Mouse (Mus musculus): ENCODE measurements around the gene Maco1. TPM values are rescaled to one million over a fixed set of nuclear protein-coding genes. Genes with fewer than 3 reads are reported as not detected.
A peak's percentile ranks its signal among the peaks of the same experiment; 100 is the strongest.

Maco1 gene
- total and polyA plus RNA-seq, 2 experiments: 7.3 to 28.0 TPM

DNA sequence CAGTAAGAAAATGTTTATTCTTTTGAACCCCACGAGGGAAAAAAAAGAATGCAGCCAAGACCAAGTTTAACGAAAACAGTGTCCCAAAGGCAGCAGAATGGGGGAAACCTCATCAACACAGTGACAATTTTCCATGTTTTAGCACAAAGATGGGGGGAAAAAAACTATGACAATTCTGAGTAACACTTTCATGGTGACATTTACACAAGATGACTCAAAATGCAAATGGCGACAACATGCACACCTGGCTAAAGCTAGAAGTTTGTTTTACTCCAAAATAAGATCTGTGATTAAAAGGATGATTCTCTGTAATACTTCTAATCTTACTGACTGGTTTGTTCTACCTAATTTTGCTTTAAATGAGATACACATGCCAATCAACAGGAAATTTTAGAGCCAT is 50.4 kb downstream of the Maco1 start:
- WGBS: 77% methylated on average over 3 of the region's 3 CpGs
- peaks cover 18% of the 10 kb centered on the region for H3K4me1 ChIP-seq (ENCODE audit: control insufficient read depth, insufficient read depth, low read length)
- DNase-seq (ENCODE audit: extremely low read depth, low read depth, low spot score): no peak
- H3K27ac ChIP-seq (replicated peaks; ENCODE audit: insufficient read depth, low read depth, low read length): no peak overlapping the region
- no peaks in the 10 kb centered on the region for H3K79me2 ChIP-seq (ENCODE audit: control insufficient read depth, insufficient read depth, low read length)
- no peak overlapping the region for H3K9ac ChIP-seq (ENCODE audit: low read depth, low read length)
- TF ChIP-seq POLR2A (IDR thresholded peaks at IDR 0.05; ENCODE audit: extremely low read depth, insufficient read depth, low read length) (no peak), CTCF (IDR thresholded peaks at IDR 0.05; ENCODE audit: low read depth, low read length) (no peak)
- no peak overlapping the region for H3K4me3 ChIP-seq (ENCODE audit: insufficient read depth, low read depth, low read length)
- peaks cover 13% of the 10 kb centered on the region; the same call in 1 of the 2 replicates for H3K36me3 ChIP-seq (ENCODE audit: control insufficient read depth, insufficient read depth, low read length)
- H3K27me3 ChIP-seq (ENCODE audit: control insufficient read depth, insufficient read depth, low read length): no peaks in the 10 kb centered on the region

- WGBS: 92% methylated on average over 10 of the region's 10 CpGs
- no peaks in the 10 kb centered on the region for H3K79me2 ChIP-seq (ENCODE audit: control insufficient read depth, insufficient read depth, low read length)
- H3K27ac ChIP-seq (replicated peaks; ENCODE audit: insufficient read depth, low read depth, low read length): no peak overlapping the region
- peaks cover 13% of the 10 kb centered on the region; the same call in 1 of the 2 replicates for H3K36me3 ChIP-seq (ENCODE audit: control insufficient read depth, insufficient read depth, low read length)
- H3K4me1 ChIP-seq (ENCODE audit: control insufficient read depth, insufficient read depth, low read length): peaks cover 23% of the 10 kb centered on the region
- H3K27me3 ChIP-seq (ENCODE audit: control insufficient read depth, insufficient read depth, low read length): no peaks in the 10 kb centered on the region
- no peak for TF ChIP-seq CTCF (IDR thresholded peaks at IDR 0.05; ENCODE audit: low read depth, low read length)
- no peak for DNase-seq (ENCODE audit: extremely low read depth, low read depth, low spot score)
- H3K9ac ChIP-seq (ENCODE audit: low read depth, low read length): no peak overlapping the region
- H3K4me3 ChIP-seq (ENCODE audit: insufficient read depth, low read depth, low read length): no peak overlapping the region
Observed at GRCm38 (mm10) chr4:134802155-134802554, 51.0 kb downstream of the Maco1 start.

- no peak for DNase-seq (ENCODE audit: extremely low read depth, low read depth, low spot score)
- 92% methylated on average over 10 of the region's 10 CpGs for WGBS
- TF ChIP-seq CTCF (IDR thresholded peaks at IDR 0.05; ENCODE audit: low read depth, low read length): no peak
- TF ChIP-seq POLR2A (IDR thresholded peaks at IDR 0.05; ENCODE audit: extremely low read depth, insufficient read depth, low read length): no peak
- Histone ChIP-seq H3K27ac (replicated peaks; ENCODE audit: insufficient read depth, low read depth, low read length) (no peak overlapping the region), H3K4me1 (ENCODE audit: control insufficient read depth, insufficient read depth, low read length) (peaks cover 27% of the 10 kb centered on the region), H3K36me3 (ENCODE audit: control insufficient read depth, insufficient read depth, low read length) (peaks cover 4% of the 10 kb centered on the region; the same call in 1 of the 2 replicates), H3K27me3 (ENCODE audit: control insufficient read depth, insufficient read depth, low read length) (no peaks in the 10 kb centered on the region), H3K9ac (ENCODE audit: low read depth, low read length) (no peak overlapping the region), H3K4me3 (ENCODE audit: insufficient read depth, low read depth, low read length) (no peak overlapping the region), H3K79me2 (ENCODE audit: control insufficient read depth, insufficient read depth, low read length) (no peaks in the 10 kb centered on the region)
Observed at GRCm38 (mm10) chr4:134800693-134801092, 52.5 kb downstream of the Maco1 start.

GRCm38 (mm10) chr4:134800098-134800497 is 53.0 kb downstream of the Maco1 start:
- Histone ChIP-seq H3K4me3 (ENCODE audit: insufficient read depth, low read depth, low read length) (no peak overlapping the region), H3K4me1 (ENCODE audit: control insufficient read depth, insufficient read depth, low read length) (peaks cover 23% of the 10 kb centered on the region), H3K36me3 (ENCODE audit: control insufficient read depth, insufficient read depth, low read length) (peaks cover 4% of the 10 kb centered on the region; the same call in 1 of the 2 replicates), H3K27me3 (ENCODE audit: control insufficient read depth, insufficient read depth, low read length) (no peaks in the 10 kb centered on the region), H3K9ac (ENCODE audit: low read depth, low read length) (no peak overlapping the region), H3K27ac (replicated peaks; ENCODE audit: insufficient read depth, low read depth, low read length) (no peak overlapping the region), H3K79me2 (ENCODE audit: control insufficient read depth, insufficient read depth, low read length) (no peaks in the 10 kb centered on the region)
- TF ChIP-seq CTCF (IDR thresholded peaks at IDR 0.05; ENCODE audit: low read depth, low read length) (no peak), POLR2A (IDR thresholded peaks at IDR 0.05; ENCODE audit: extremely low read depth, insufficient read depth, low read length) (no peak)
- 90% methylated on average over 8 of the region's 8 CpGs for WGBS
- DNase-seq (ENCODE audit: extremely low read depth, low read depth, low spot score): no peak

DNA sequence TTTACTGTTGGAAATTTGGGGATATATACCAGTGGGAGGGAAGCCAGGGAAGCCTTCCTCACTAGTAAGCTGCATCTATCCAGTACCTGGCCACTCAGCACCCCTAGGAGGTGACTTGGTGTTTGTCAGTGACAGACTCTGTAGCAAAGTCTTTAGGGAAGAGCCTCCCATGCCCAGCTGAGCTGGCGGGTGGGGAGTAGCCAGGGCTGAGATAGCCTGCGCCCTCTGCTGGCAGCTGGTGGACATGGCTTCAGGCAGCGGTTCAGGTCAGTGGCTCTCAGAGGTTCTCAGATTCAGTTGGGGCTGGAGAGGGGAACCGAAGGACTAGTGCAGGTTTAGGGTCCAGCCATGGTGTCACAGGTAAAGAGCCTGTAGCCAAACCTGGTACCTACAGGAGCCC is 53.9 kb downstream of the Maco1 start:
- Histone ChIP-seq H3K27me3 (ENCODE audit: control insufficient read depth, insufficient read depth, low read length) (no peaks in the 10 kb centered on the region), H3K27ac (replicated peaks; ENCODE audit: insufficient read depth, low read depth, low read length) (peak overlapping the region; percentile 89), H3K9ac (ENCODE audit: low read depth, low read length) (no peak overlapping the region), H3K36me3 (ENCODE audit: control insufficient read depth, insufficient read depth, low read length) (peaks cover 4% of the 10 kb centered on the region; the same call in 1 of the 2 replicates), H3K79me2 (ENCODE audit: control insufficient read depth, insufficient read depth, low read length) (no peaks in the 10 kb centered on the region), H3K4me3 (ENCODE audit: insufficient read depth, low read depth, low read length) (no peak overlapping the region), H3K4me1 (ENCODE audit: control insufficient read depth, insufficient read depth, low read length) (peaks cover 19% of the 10 kb centered on the region)
- under 1% methylated on average over 4 of the region's 4 CpGs for WGBS
- TF ChIP-seq CTCF (IDR thresholded peaks at IDR 0.05; ENCODE audit: low read depth, low read length) (peak; percentile 98), POLR2A (IDR thresholded peaks at IDR 0.05; ENCODE audit: extremely low read depth, insufficient read depth, low read length) (no peak)
- DNase-seq (ENCODE audit: extremely low read depth, low read depth, low spot score): peak; percentile 57

DNA sequence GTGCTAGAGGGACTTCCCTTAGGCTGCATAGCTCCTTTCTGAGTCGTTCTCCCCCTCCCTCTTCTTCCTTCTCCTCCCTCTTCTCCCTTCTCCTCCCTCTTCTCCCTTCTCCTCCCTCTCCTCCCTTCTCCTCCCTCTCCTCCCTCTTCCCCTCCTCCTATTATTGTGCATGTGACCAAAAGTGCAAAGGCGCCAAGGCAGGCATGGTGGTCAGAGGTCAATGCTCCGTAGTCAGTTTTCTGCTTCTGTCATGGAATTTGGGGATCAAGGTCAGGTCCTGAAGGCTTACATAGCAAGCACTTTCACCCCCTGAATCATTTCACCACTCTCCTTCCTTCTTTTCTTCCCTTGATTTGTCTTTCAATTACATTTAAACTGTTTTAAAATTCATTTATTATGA is 54.3 kb downstream of the Maco1 start:
- Histone ChIP-seq H3K9ac (ENCODE audit: low read depth, low read length) (no peak overlapping the region), H3K27me3 (ENCODE audit: control insufficient read depth, insufficient read depth, low read length) (no peaks in the 10 kb centered on the region), H3K4me1 (ENCODE audit: control insufficient read depth, insufficient read depth, low read length) (peaks cover 19% of the 10 kb centered on the region), H3K79me2 (ENCODE audit: control insufficient read depth, insufficient read depth, low read length) (no peaks in the 10 kb centered on the region), H3K27ac (replicated peaks; ENCODE audit: insufficient read depth, low read depth, low read length) (peak overlapping the region; percentile 89), H3K36me3 (ENCODE audit: control insufficient read depth, insufficient read depth, low read length) (peaks cover 4% of the 10 kb centered on the region; the same call in 1 of the 2 replicates), H3K4me3 (ENCODE audit: insufficient read depth, low read depth, low read length) (no peak overlapping the region)
- 19% methylated on average over 3 of the region's 3 CpGs for WGBS
- TF ChIP-seq CTCF (IDR thresholded peaks at IDR 0.05; ENCODE audit: low read depth, low read length) (no peak), POLR2A (IDR thresholded peaks at IDR 0.05; ENCODE audit: extremely low read depth, insufficient read depth, low read length) (no peak)
- peak; percentile 93 for DNase-seq (ENCODE audit: extremely low read depth, low read depth, low spot score)
